Mouse (Mus musculus) bone marrow macrophage, adult 2 months (primary cell): ENCODE data around the gene Slc9a3.

Experiments used
- CTCF ChIP-seq: IDR thresholded peaks from 2 replicates; pipeline ENCODE4 v1.5.1; 2012; ENCODE audit warnings: low read depth, mild to moderate bottlenecking, low read length, moderate library complexity
- POLR2A ChIP-seq: IDR thresholded peaks from 2 replicates; pipeline ENCODE4 v1.6.1; 2012; ENCODE audit warnings: mild to moderate bottlenecking, low read depth, low read length, borderline replicate concordance

DNA sequence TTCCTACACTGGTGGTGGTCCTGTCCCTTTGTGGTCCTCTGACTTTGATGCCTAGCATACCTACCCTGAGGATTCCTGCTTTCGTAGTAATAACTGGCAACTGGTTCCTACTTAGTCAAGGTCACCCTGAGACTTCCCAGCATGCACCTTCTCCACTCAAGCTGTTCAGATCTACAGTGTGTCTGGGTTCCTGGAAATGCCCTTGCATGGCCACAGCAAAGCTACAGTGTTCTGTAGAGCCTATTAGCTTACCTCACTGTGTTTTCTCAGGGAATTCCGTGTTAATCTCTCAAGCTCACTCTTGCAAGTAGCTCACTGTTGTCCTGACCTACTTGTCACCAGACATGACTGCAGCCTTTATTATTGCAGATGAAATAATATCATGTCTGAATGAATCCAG is 13.8 kb upstream of the Slc9a3 start:
- TF ChIP-seq CTCF: no peak
- no peak for TF ChIP-seq POLR2A
